Mouse (Mus musculus) kidney, postnatal 0 days (tissue): ENCODE results near the gene AL731706.1. TPM values are rescaled to one million over a fixed set of nuclear protein-coding genes. Genes with fewer than 3 reads are reported as not detected.
"Not testable (repeated sequence)": the region's sequence is repeated elsewhere in the genome, so short reads cannot be mapped to it uniquely, and the experiment has no call there.

Experiments used
- ATAC-seq: fragments of 200-750 bp; cut with Nextera tagmentation; replicated peaks from 2 replicates; pipeline ENCODE4 v1.8.0; 2017; ENCODE audit warnings: low read depth, moderate number of reproducible peaks, moderate TSS enrichment, moderate library complexity; ENCODE audit not compliant: low FRiP score
- DNase-seq: peaks from one replicate; pipeline ENCODE4 v3.0.0-alpha.2; 2016; ENCODE audit warnings: low spot score
- H3K27ac ChIP-seq: fragments of 300-500 bp; sonication (generic); 2 replicates; pipeline ENCODE4 v1.5.1; 2014; ENCODE audit warnings: mild to moderate bottlenecking
- H3K27me3 ChIP-seq: fragments of 300-500 bp; sonication (generic); 2 replicates; pipeline ENCODE4 v1.6.1; 2014; ENCODE audit warnings: low read length, mixed read lengths; ENCODE audit not compliant: insufficient read depth
- H3K36me3 ChIP-seq: fragments of 300-500 bp; sonication (generic); 2 replicates; pipeline ENCODE4 v1.6.1; 2014; ENCODE audit warnings: low read length, mixed read lengths; ENCODE audit not compliant: insufficient read depth
- H3K4me1 ChIP-seq: fragments of 300-500 bp; sonication (generic); replicated peaks from 2 replicates; pipeline ENCODE4 v1.6.1; 2014; ENCODE audit warnings: antibody characterized with exemption, low read length, mixed read lengths; ENCODE audit not compliant: insufficient read depth
- H3K4me2 ChIP-seq: fragments of 300-500 bp; sonication (generic); 2 replicates; pipeline ENCODE4 v1.6.1; 2014; ENCODE audit warnings: mild to moderate bottlenecking, low read length, moderate library complexity, mixed read lengths
- H3K4me3 ChIP-seq: fragments of 300-500 bp; sonication (generic); replicated peaks from 2 replicates; pipeline ENCODE4 v1.5.1; 2014; ENCODE audit warnings: low read depth, low read length
- H3K9ac ChIP-seq: fragments of 300-500 bp; sonication (generic); 2 replicates; pipeline ENCODE4 v1.6.1; 2014; ENCODE audit warnings: low read depth, low read length
- H3K9me3 ChIP-seq: fragments of 300-500 bp; sonication (generic); replicated peaks from 2 replicates; pipeline ENCODE4 v1.6.1; 2016; ENCODE audit warnings: low read length, inconsistent platforms, mixed read lengths
- CTCF ChIP-seq: IDR thresholded peaks from 2 replicates; pipeline ENCODE4 v1.5.1; 2016; ENCODE audit warnings: antibody characterized with exemption, low read depth, mild to moderate bottlenecking, moderate library complexity
- WGBS: fragments of 180-500 bp; shearing (Covaris S2); extraction: QIAGEN DNeasy Blood & Tissue Kit; methylation state at CpG from one replicate; pipeline ENCODE4 v1.1.7; 2014; 5-methylcytosine and 5-hydroxymethylcytosine counted together
- polyA plus RNA-seq: library from polyadenylated mRNA; unstranded; fragments of >200 nt; fragmentation: Nextera tagmentation; extraction: Ambion mirVana; gene quantifications from 2 replicates; pipeline ENCODE4 v1.2.1, GENCODE M21; 2015

AL731706.1 gene
- polyA plus RNA-seq, 1 experiment from 2014 or later, result 48.2 TPM

- Histone ChIP-seq H3K4me3 (no peak overlapping the region), H3K4me2 (no peak overlapping the region), H3K27ac (no peak overlapping the region), H3K27me3 (no peaks in the 10 kb centered on the region), H3K36me3 (no peaks in the 10 kb centered on the region), H3K9ac (no peak overlapping the region), H3K9me3 (no peaks in the 10 kb centered on the region), H3K4me1 (0 out of 2 replicates have a peak, but pooled peaks cover 3% of the 10 kb centered on the region)
- DNase-seq (peak; percentile 16), ATAC-seq (no peak)
- no peak for TF ChIP-seq CTCF
- 78% methylated on average over 2 of the region's 2 CpGs for WGBS
Observed at GRCm38 (mm10) chr2:136896131-136896530, 4.9 kb upstream of the AL731706.1 start.

GRCm38 (mm10) chr2:136894494-136894893 is 3.3 kb upstream of the AL731706.1 start:
- Histone ChIP-seq H3K4me2 (no peak overlapping the region), H3K4me3 (no peak overlapping the region), H3K36me3 (no peaks in the 10 kb centered on the region), H3K9ac (no peak overlapping the region), H3K27ac (no peak overlapping the region), H3K27me3 (no peaks in the 10 kb centered on the region), H3K9me3 (no peaks in the 10 kb centered on the region), H3K4me1 (0 out of 2 replicates have a peak, but pooled peaks cover 3% of the 10 kb centered on the region)
- DNase-seq (no peak), ATAC-seq (no peak)
- no peak for TF ChIP-seq CTCF
- 90% methylated on average over 2 of the region's 2 CpGs for WGBS

- Histone ChIP-seq H3K27me3 (no peaks in the 10 kb centered on the region), H3K4me3 (peak overlapping the region; percentile 78), H3K9ac (peak overlapping the region; percentile 62), H3K27ac (peak overlapping the region; percentile 94), H3K9me3 (no peaks in the 10 kb centered on the region), H3K36me3 (no peaks in the 10 kb centered on the region), H3K4me1 (0 out of 2 replicates have a peak, but pooled peaks cover 3% of the 10 kb centered on the region), H3K4me2 (peak overlapping the region; percentile 59)
- DNase-seq (peak; percentile 99), ATAC-seq (peak; percentile 83)
- no peak; the same call in 1 of the 2 replicates for TF ChIP-seq CTCF
- WGBS, result 0% methylated on average over 23 of the region's 23 CpGs
Observed at GRCm38 (mm10) chr2:136891951-136892371, 772 bp upstream of the AL731706.1 start.

GRCm38 (mm10) chr2:136890716-136891067 is 497 bp downstream of the AL731706.1 start:
- H3K9me3 ChIP-seq, DNase-seq, H3K36me3 ChIP-seq, H3K27me3 ChIP-seq, H3K4me1 ChIP-seq: not testable (repeated sequence)
- Histone ChIP-seq H3K27ac (peak overlapping the region; percentile 94), H3K4me2 (peak overlapping the region; percentile 49), H3K9ac (peak overlapping the region; percentile 84), H3K4me3 (peak overlapping the region; percentile 78)
- 7% methylated on average over 15 of the region's 15 CpGs for WGBS
- ATAC-seq, result peak; percentile 76

- no peak overlapping the region for H3K4me3 ChIP-seq
- no peaks in the 10 kb centered on the region for H3K27me3 ChIP-seq
- no peak overlapping the region for H3K9ac ChIP-seq
- no peaks in the 10 kb centered on the region for H3K9me3 ChIP-seq
- H3K4me1 ChIP-seq, result no peaks in the 10 kb centered on the region
- peak; percentile 64 for TF ChIP-seq CTCF
- WGBS, result 62% methylated on average over 4 of the region's 4 CpGs
- DNase-seq (peak; percentile 52), ATAC-seq (no peak)
- H3K36me3 ChIP-seq, result peaks cover 5% of the 10 kb centered on the region
- no peak overlapping the region for H3K4me2 ChIP-seq
- no peak overlapping the region for H3K27ac ChIP-seq
Observed at GRCm38 (mm10) chr2:136886846-136887245, 4.3 kb downstream of the AL731706.1 start.

- H3K9me3 ChIP-seq, result no peaks in the 10 kb centered on the region
- no peak within 1 kb of the TSS for H3K9ac ChIP-seq
- WGBS, result 93% methylated on average over 2 of the region's 2 CpGs
- H3K27ac ChIP-seq, result no peak within 1 kb of the TSS
- no peaks in the 10 kb centered on the region for H3K27me3 ChIP-seq
- DNase-seq (no peak), ATAC-seq (no peak)
- no peak within 1 kb of the TSS for H3K4me2 ChIP-seq
- H3K36me3 ChIP-seq, result peaks cover 14% of the 10 kb centered on the region
- H3K4me1 ChIP-seq, result no peaks in the 10 kb centered on the region
- TF ChIP-seq CTCF, result no peak
- no peak within 1 kb of the TSS for H3K4me3 ChIP-seq
Observed at GRCm38 (mm10) chr2:136885579-136885978, 5.6 kb downstream of the AL731706.1 start, which contains the start of gene AL731706.2. Gene AL731706.2 (minus strand): TSS chr2:136885679.
